Mouse (Mus musculus) liver, embryonic 14 days (tissue): Measurements from ENCODE around the gene Grhl1. TPM values are rescaled to one million over a fixed set of nuclear protein-coding genes. Genes with fewer than 3 reads are reported as not detected.

Experiments used
- polyA plus RNA-seq: library from polyadenylated mRNA; depleted of rRNA; stranded (reverse); fragments of >200 nt; gene quantifications from 2 replicates; pipeline ENCODE4 v1.2.3, GENCODE M21; 2012; rRNA removed

Gene Grhl1
- polyA plus RNA-seq = 0.43 and 0.50 TPM in 2 replicates

GRCm38 (mm10) chr12:24571523-24572392, at the start of gene Grhl1:
Gene Grhl1, plus strand, starts transcription at chr12:24572283.

GRCm38 (mm10) chr12:24651063-24651557, 79.0 kb downstream of the Grhl1 start, which contains the start of gene Klf11:
Gene Klf11, plus strand, starts transcription at chr12:24651274.

Other genes with a start within 250 kb of the Grhl1 start
- 4.7 and 5.4 TPM in 2 replicates for gene Taf1b, start 73.9 kb upstream of the Grhl1 start, polyA plus RNA-seq
- gene Klf11, start 79.0 kb downstream of the Grhl1 start, polyA plus RNA-seq = 5.2 and 5.8 TPM in 2 replicates
- 0.88 and 0.92 TPM in 2 replicates for gene Cys1, start 109.5 kb downstream of the Grhl1 start, polyA plus RNA-seq
- 130 and 169 TPM in 2 replicates for gene Rrm2, start 136.0 kb downstream of the Grhl1 start, polyA plus RNA-seq